Mouse (Mus musculus) hindbrain, postnatal 0 days (tissue): ENCODE measurements around the gene Fbl. TPM values are rescaled to one million over a fixed set of nuclear protein-coding genes. Genes with fewer than 3 reads are reported as not detected.
A peak's percentile ranks its signal among the peaks of the same experiment; 100 is the strongest.

Source experiments
- ATAC-seq: fragments of 200-750 bp; cut with Nextera tagmentation; 2 replicates; pipeline ENCODE4 v1.8.0; 2017; ENCODE audit warnings: mild to moderate bottlenecking, moderate TSS enrichment, moderate library complexity
- DNase-seq: peaks from one replicate; pipeline ENCODE4 v3.0.0-alpha.2; 2015; ENCODE audit warnings: low spot score
- H3K27ac ChIP-seq: fragments of 300-500 bp; sonication (generic); 2 replicates; pipeline ENCODE4 v1.5.1; 2014; ENCODE audit warnings: mild to moderate bottlenecking
- H3K27me3 ChIP-seq: fragments of 300-500 bp; sonication (generic); 2 replicates; pipeline ENCODE4 v1.6.1; 2014; ENCODE audit warnings: low read length, mixed read lengths; ENCODE audit not compliant: insufficient read depth
- H3K36me3 ChIP-seq: fragments of 300-500 bp; sonication (generic); 2 replicates; pipeline ENCODE4 v1.6.1; 2014; ENCODE audit warnings: low read length, mixed read lengths; ENCODE audit not compliant: insufficient read depth
- H3K4me1 ChIP-seq: fragments of 300-500 bp; sonication (generic); 2 replicates; pipeline ENCODE4 v1.6.1; 2014; ENCODE audit warnings: antibody characterized with exemption, low read length, mixed read lengths; ENCODE audit not compliant: insufficient read depth
- H3K4me2 ChIP-seq: fragments of 300-500 bp; sonication (generic); 2 replicates; pipeline ENCODE4 v1.6.1; 2014; ENCODE audit warnings: low read depth, mild to moderate bottlenecking, low read length, moderate library complexity, mixed read lengths
- H3K4me3 ChIP-seq: fragments of 300-500 bp; sonication (generic); 2 replicates; pipeline ENCODE4 v1.5.1; 2014; ENCODE audit warnings: low read length
- H3K9ac ChIP-seq: fragments of 300-500 bp; sonication (generic); replicated peaks from 2 replicates; pipeline ENCODE4 v1.6.1; 2014; ENCODE audit warnings: mild to moderate bottlenecking, low read length, moderate library complexity, mixed read lengths
- H3K9me3 ChIP-seq: fragments of 300-500 bp; sonication (generic); 2 replicates; pipeline ENCODE4 v1.6.1; 2016; ENCODE audit warnings: low read length, mixed read lengths
- CTCF ChIP-seq: IDR thresholded peaks from 2 replicates; pipeline ENCODE4 v1.5.1; 2016; ENCODE audit warnings: antibody characterized with exemption, control low read depth, low read depth
- WGBS: fragments of 180-500 bp; shearing (Covaris S2); extraction: QIAGEN DNeasy Blood & Tissue Kit; methylation state at CpG from one replicate; pipeline ENCODE4 v1.1.7; 2014; 5-methylcytosine and 5-hydroxymethylcytosine counted together
- polyA plus RNA-seq: library from polyadenylated mRNA; unstranded; fragments of >200 nt; fragmentation: Nextera tagmentation; extraction: Ambion mirVana; gene quantifications from 2 replicates; pipeline ENCODE4 v1.2.1, GENCODE M21; 2015
- total RNA-seq: library from RNA; depleted of rRNA; stranded (reverse); fragments of >200 nt; gene quantifications from 2 replicates; pipeline ENCODE4 v1.2.3, GENCODE M21; 2014

Gene Fbl
- total and polyA plus RNA-seq, 2 experiments from 2014 or later = 23.5 to 70.7 TPM

- no peak for TF ChIP-seq CTCF
- no peaks in the 10 kb centered on the region for H3K27me3 ChIP-seq
- 72% methylated on average over 6 of the region's 6 CpGs for WGBS
- H3K4me2 ChIP-seq = no peak overlapping the region
- DNase-seq (no peak), ATAC-seq (no peak)
- no peak overlapping the region for H3K4me3 ChIP-seq
- no peak overlapping the region for H3K9ac ChIP-seq
- no peaks in the 10 kb centered on the region for H3K4me1 ChIP-seq
- H3K9me3 ChIP-seq = no peaks in the 10 kb centered on the region
- H3K36me3 ChIP-seq = no peaks in the 10 kb centered on the region
- no peak overlapping the region for H3K27ac ChIP-seq
Measured at GRCm38 (mm10) chr7:28159292-28159691, 10.2 kb upstream of the Fbl start.

GRCm38 (mm10) chr7:28159893-28160292 lies 9.6 kb upstream of the Fbl start:
- H3K27ac ChIP-seq = no peak overlapping the region
- 63% methylated on average over 3 of the region's 3 CpGs for WGBS
- H3K9me3 ChIP-seq = no peaks in the 10 kb centered on the region
- DNase-seq (no peak), ATAC-seq (no peak)
- no peaks in the 10 kb centered on the region for H3K27me3 ChIP-seq
- no peak overlapping the region for H3K4me2 ChIP-seq
- H3K9ac ChIP-seq = no peak overlapping the region
- no peaks in the 10 kb centered on the region for H3K4me1 ChIP-seq
- TF ChIP-seq CTCF = no peak
- H3K4me3 ChIP-seq = no peak overlapping the region
- H3K36me3 ChIP-seq = no peaks in the 10 kb centered on the region

GRCm38 (mm10) chr7:28161163-28161749 lies 8.3 kb upstream of the Fbl start:
- ATAC-seq (no peak), DNase-seq (no peak)
- Histone ChIP-seq H3K4me2 (no peak overlapping the region), H3K9me3 (no peaks in the 10 kb centered on the region), H3K27ac (no peak overlapping the region), H3K9ac (no peak overlapping the region), H3K4me3 (no peak overlapping the region), H3K4me1 (no peaks in the 10 kb centered on the region), H3K36me3 (no peaks in the 10 kb centered on the region), H3K27me3 (no peaks in the 10 kb centered on the region)
- WGBS = 49% methylated on average over 9 of the region's 9 CpGs
- TF ChIP-seq CTCF = no peak

- DNase-seq = no peak
- no peak overlapping the region for H3K4me3 ChIP-seq
- WGBS = 85% methylated on average over 6 of the region's 6 CpGs
- H3K36me3 ChIP-seq = no peaks in the 10 kb centered on the region
- TF ChIP-seq CTCF = no peak
- H3K4me1 ChIP-seq = peaks cover 4% of the 10 kb centered on the region
- H3K27me3 ChIP-seq = no peaks in the 10 kb centered on the region
- no peak for ATAC-seq
- H3K9me3 ChIP-seq = no peaks in the 10 kb centered on the region
- no peak overlapping the region for H3K4me2 ChIP-seq
- H3K9ac ChIP-seq = no peak overlapping the region
- H3K27ac ChIP-seq = no peak overlapping the region
Measured at GRCm38 (mm10) chr7:28165406-28165805, 4.1 kb upstream of the Fbl start.

- H3K36me3 ChIP-seq = no peaks in the 10 kb centered on the region
- peak; percentile 79 for ATAC-seq
Measured at GRCm38 (mm10) chr7:28168320-28169115, 992 bp upstream of the Fbl start.

GRCm38 (mm10) chr7:28175358-28175757 lies 5.8 kb downstream of the Fbl start:
- Histone ChIP-seq H3K27ac (no peak overlapping the region), H3K36me3 (peaks cover 21% of the 10 kb centered on the region; the same call in 1 of the 2 replicates), H3K27me3 (no peaks in the 10 kb centered on the region), H3K9ac (no peak overlapping the region), H3K4me1 (peaks cover 15% of the 10 kb centered on the region), H3K4me2 (no peak overlapping the region), H3K4me3 (no peak overlapping the region), H3K9me3 (no peaks in the 10 kb centered on the region)
- DNase-seq (no peak), ATAC-seq (no peak)
- 91% methylated on average over 4 of the region's 4 CpGs for WGBS
- TF ChIP-seq CTCF = no peak

More at GRCm38 (mm10) chr7:28168320-28169115, 992 bp upstream of the Fbl start:
- peak overlapping the region; percentile 69; the same call in 1 of the 2 replicates for H3K9ac ChIP-seq
- H3K4me2 ChIP-seq = peak overlapping the region; percentile 94
- no peaks in the 10 kb centered on the region for H3K9me3 ChIP-seq
- H3K27me3 ChIP-seq = no peaks in the 10 kb centered on the region
- peak; percentile 88 for DNase-seq
- TF ChIP-seq CTCF = peak; percentile 88
- 8% methylated on average over 9 of the region's 9 CpGs for WGBS
- H3K27ac ChIP-seq = peak overlapping the region; percentile 78
- peak overlapping the region; percentile 82 for H3K4me3 ChIP-seq
- peaks cover 19% of the 10 kb centered on the region for H3K4me1 ChIP-seq

- peaks cover 51% of the 10 kb centered on the region for H3K36me3 ChIP-seq
- peak; percentile 93 for ATAC-seq
- under 1% methylated on average over 25 of the region's 25 CpGs for WGBS
Measured at GRCm38 (mm10) chr7:28179228-28179627, 9.7 kb downstream of the Fbl start, which contains the start of gene Dyrk1b. Gene Dyrk1b (plus strand): TSS chr7:28179469.

More at GRCm38 (mm10) chr7:28179228-28179627, 9.7 kb downstream of the Fbl start, which contains the start of gene Dyrk1b:
- no peaks in the 10 kb centered on the region for H3K27me3 ChIP-seq
- no peak for TF ChIP-seq CTCF
- H3K4me1 ChIP-seq = peaks cover 9% of the 10 kb centered on the region; the same call in 1 of the 2 replicates
- peak within 1 kb of the TSS; percentile 89 for H3K9ac ChIP-seq
- H3K27ac ChIP-seq = peak within 1 kb of the TSS; percentile 96
- peak within 1 kb of the TSS; percentile 95 for H3K4me3 ChIP-seq
- peak within 1 kb of the TSS; percentile 82 for H3K4me2 ChIP-seq
- H3K9me3 ChIP-seq = no peaks in the 10 kb centered on the region
- peak; percentile 100 for DNase-seq
